Mouse (Mus musculus) spleen, adult 2 months (tissue): Measurements from ENCODE around the gene Fshr. TPM values are rescaled to one million over a fixed set of nuclear protein-coding genes. Genes with fewer than 3 reads are reported as not detected.

Source experiments
- DNase-seq, 2 experiments: peaks; one replicate each; pipeline versions ENCODE4 v3.0.0 to v3.0.0-alpha.2; 2012 to 2021; ENCODE audit warnings: low spot score in 2 of 2, low read depth in 1 of 2
- H3K27ac ChIP-seq: fragments of 200-500 bp; 2 replicates; pipeline ENCODE4 v1.5.1; 2012; ENCODE audit warnings: low read length, inconsistent platforms; ENCODE audit not compliant: insufficient read depth
- H3K27me3 ChIP-seq: fragments of 200-500 bp; 2 replicates; pipeline ENCODE4 v1.6.1; 2012; ENCODE audit warnings: mild to moderate bottlenecking, moderate library complexity, low read length, inconsistent platforms; ENCODE audit not compliant: control insufficient read depth, insufficient read depth
- H3K36me3 ChIP-seq: fragments of 200-500 bp; 2 replicates; pipeline ENCODE4 v1.6.1; 2012; ENCODE audit warnings: mild to moderate bottlenecking, low read length, inconsistent platforms; ENCODE audit not compliant: control insufficient read depth, insufficient read depth
- H3K4me1 ChIP-seq: fragments of 200-500 bp; 2 replicates; pipeline ENCODE4 v1.6.1; 2011; ENCODE audit warnings: inconsistent platforms; ENCODE audit not compliant: control insufficient read depth, insufficient read depth, insufficient read length
- H3K4me3 ChIP-seq: fragments of 200-500 bp; 2 replicates; pipeline ENCODE4 v1.5.1; 2011; ENCODE audit warnings: mild to moderate bottlenecking, inconsistent platforms; ENCODE audit not compliant: insufficient read depth, insufficient read length; ENCODE audit errors: extremely low read depth
- CTCF ChIP-seq: fragments of 200-500 bp; IDR thresholded peaks from 2 replicates; pipeline ENCODE4 v1.5.1; 2011; ENCODE audit warnings: mild to moderate bottlenecking, inconsistent platforms; ENCODE audit not compliant: insufficient read depth, insufficient read length, insufficient replicate concordance; ENCODE audit errors: extremely low read depth
- POLR2A ChIP-seq: fragments of 200-500 bp; IDR thresholded peaks from 2 replicates; pipeline ENCODE4 v1.6.1; 2011; ENCODE audit warnings: low read depth, low read length, inconsistent platforms
- WGBS: fragments of 180-500 bp; shearing (Covaris S2); methylation state at CpG from one replicate; pipeline ENCODE4 v1.1.7; 2018; 5-methylcytosine and 5-hydroxymethylcytosine counted together
- polyA plus RNA-seq: library from polyadenylated mRNA; depleted of rRNA; stranded (reverse); fragments of >200 nt; gene quantifications from 2 replicates; pipeline ENCODE4 v1.2.3, GENCODE M21; 2012

Fshr gene
- polyA plus RNA-seq, 1 experiment = not detected

DNA sequence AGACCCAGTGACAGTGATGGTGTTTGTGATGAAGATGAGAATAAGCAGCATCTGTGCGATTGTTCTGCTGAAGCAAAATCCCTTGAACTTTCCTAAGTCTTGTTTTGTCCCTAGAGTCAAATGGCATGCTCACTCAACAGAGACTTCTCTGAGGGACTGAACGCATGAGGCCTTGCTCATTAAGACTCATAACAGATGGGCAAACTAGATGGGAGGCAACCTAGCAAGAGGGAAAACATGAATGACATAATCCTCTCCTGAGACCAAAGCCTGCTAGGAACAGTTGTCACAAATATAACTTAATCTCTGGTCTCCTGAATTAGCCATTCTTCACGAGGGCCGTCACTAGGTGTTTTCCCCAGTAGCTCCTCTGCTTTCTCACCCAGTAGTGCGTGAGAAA lies 194.5 kb downstream of the Fshr start:
- 90% methylated on average over 5 of the region's 5 CpGs for WGBS
- no peak overlapping the region for H3K4me3 ChIP-seq
- DNase-seq = no peak
- no peak for TF ChIP-seq CTCF
- TF ChIP-seq POLR2A = no peak
- no peaks in the 10 kb centered on the region for H3K27me3 ChIP-seq
- no peaks in the 10 kb centered on the region for H3K36me3 ChIP-seq
- H3K4me1 ChIP-seq = no peaks in the 10 kb centered on the region
- H3K27ac ChIP-seq = no peak overlapping the region

DNA sequence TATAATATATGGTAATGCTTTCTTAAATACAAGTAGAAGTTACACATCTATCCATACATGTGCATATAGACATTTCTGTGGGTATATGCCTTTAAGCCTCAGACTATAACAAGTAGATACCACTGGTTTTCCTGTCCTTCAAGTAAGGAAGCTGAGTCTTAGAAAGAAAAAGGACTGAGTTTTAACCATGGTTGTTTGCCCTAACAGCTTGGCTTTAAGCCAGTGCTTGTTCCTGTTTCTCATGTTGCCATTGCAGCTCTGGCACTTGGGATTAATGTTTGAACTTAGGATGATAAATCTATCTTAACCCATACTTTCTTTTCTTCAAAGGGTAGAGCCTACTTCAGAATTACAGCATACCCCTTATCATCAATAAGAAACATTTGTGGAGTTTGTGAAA lies 200.6 kb downstream of the Fshr start:
- TF ChIP-seq CTCF (no peak), POLR2A (no peak)
- Histone ChIP-seq H3K4me1 (no peaks in the 10 kb centered on the region), H3K27me3 (no peaks in the 10 kb centered on the region), H3K27ac (no peak overlapping the region), H3K4me3 (no peak overlapping the region), H3K36me3 (no peaks in the 10 kb centered on the region)
- no peak for DNase-seq

DNA sequence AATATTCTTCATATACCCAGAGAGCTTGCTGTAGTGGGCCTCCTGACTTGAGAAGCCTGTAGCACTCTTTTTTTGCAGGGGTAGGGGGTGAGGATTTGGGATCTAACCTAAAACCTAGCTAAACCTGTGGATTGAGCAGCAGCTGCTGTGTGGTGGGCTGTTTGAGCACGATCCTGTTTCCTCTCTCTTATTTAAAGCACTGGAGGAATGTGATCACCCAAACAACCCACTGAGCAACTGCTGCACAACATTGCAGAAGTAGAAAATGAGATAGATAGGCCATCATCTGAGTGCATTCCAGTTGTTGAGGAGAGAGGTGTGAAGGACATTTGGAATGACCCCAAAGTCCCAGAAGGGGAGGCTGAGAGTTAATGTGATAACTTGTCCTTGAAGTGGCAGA lies 202.2 kb downstream of the Fshr start:
- no peaks in the 10 kb centered on the region for H3K36me3 ChIP-seq
- H3K4me1 ChIP-seq = no peaks in the 10 kb centered on the region
- TF ChIP-seq CTCF = no peak
- TF ChIP-seq POLR2A = no peak
- no peak for DNase-seq
- WGBS = 49% methylated on average over 1 of the region's 1 CpGs
- H3K27ac ChIP-seq = no peak overlapping the region
- H3K27me3 ChIP-seq = no peaks in the 10 kb centered on the region
- H3K4me3 ChIP-seq = no peak overlapping the region

DNA sequence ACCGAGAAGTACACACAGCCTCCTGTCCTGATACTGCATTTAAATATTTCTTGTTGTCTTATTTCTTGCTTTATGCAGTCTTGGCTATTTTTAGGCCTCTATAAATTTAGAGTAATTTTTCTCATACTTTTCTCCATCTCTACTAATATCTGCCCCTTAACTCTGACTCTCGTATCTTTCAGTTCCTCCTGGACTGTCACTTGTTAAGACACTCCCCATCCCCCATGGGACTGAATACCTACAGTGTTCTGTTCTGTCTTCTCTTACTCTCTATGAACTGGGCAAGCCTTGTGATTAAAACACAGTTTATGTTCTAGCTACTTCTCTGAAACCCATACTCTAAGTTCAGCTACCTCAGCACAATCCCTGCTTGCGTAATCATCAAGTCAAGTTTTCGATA lies 209.2 kb downstream of the Fshr start:
- Histone ChIP-seq H3K27ac (no peak overlapping the region), H3K4me3 (no peak overlapping the region), H3K36me3 (no peaks in the 10 kb centered on the region), H3K27me3 (no peaks in the 10 kb centered on the region; the same call in 1 of the 2 replicates), H3K4me1 (no peaks in the 10 kb centered on the region)
- DNase-seq = no peak
- TF ChIP-seq CTCF = no peak
- WGBS = 70% methylated on average over 4 of the region's 4 CpGs

DNA sequence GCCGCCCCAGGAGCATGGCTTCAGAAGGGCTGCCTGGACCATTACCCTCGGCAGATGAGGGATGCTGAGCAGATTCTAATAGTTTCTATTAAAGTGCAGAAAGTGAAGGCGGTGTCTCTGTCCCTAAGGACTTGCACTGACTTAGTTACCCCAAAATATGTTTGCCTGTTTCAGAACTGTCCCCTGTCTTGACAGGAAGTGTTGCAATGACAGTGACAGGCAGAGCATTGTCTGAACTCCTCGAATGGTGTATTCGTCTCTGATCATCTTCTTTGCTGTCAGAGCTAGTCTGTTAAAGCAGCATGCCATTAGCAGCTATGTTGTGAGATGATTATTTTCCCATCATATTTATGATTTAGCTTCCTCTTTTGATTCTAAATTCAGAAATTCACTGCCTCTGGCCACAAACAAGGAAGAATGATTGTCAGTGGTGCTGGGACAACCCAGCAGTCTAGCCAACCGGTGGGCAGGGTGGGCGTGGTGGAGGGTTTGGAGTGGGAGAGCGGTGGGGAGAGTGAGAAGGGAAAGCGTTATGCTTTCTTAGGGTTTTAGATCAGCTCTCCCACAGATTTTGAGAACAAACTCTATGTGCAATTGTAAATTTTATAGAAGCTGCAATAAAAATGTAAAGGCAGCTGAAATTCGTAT lies 219.6 kb downstream of the Fshr start:
- no peak for DNase-seq
- 38% methylated on average over 10 of the region's 10 CpGs for WGBS
- H3K4me3 ChIP-seq = no peak overlapping the region

DNA sequence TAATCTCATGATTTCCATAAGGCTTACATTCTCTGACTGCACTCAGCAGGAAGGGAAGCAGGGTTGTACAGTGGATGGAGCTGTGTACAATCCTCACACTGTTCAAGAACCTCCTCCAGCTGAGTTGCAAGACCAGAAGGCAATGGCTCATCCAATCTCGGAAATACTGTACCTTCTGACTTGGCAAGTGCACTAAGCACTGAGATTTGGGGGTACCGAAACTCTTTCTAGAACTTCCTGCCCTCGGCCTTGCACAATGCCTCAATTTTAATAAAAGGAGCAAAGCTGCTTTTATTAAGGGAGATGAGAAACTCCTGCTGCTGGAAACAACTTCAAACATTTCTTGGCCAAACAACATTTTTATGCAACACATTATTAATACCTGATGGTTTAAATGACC lies 225.9 kb downstream of the Fshr start:
- Histone ChIP-seq H3K27me3 (no peaks in the 10 kb centered on the region), H3K4me1 (no peaks in the 10 kb centered on the region), H3K27ac (no peak overlapping the region), H3K4me3 (no peak overlapping the region), H3K36me3 (no peaks in the 10 kb centered on the region)
- DNase-seq = no peak
- 77% methylated on average over 3 of the region's 3 CpGs for WGBS
- TF ChIP-seq POLR2A (no peak), CTCF (no peak)

More for the DNA sequence above, 219.6 kb downstream of the Fshr start:
- TF ChIP-seq POLR2A = no peak
- no peak for TF ChIP-seq CTCF
- Histone ChIP-seq H3K27ac (no peak overlapping the region), H3K27me3 (no peaks in the 10 kb centered on the region), H3K36me3 (no peaks in the 10 kb centered on the region), H3K4me1 (no peaks in the 10 kb centered on the region)

DNA sequence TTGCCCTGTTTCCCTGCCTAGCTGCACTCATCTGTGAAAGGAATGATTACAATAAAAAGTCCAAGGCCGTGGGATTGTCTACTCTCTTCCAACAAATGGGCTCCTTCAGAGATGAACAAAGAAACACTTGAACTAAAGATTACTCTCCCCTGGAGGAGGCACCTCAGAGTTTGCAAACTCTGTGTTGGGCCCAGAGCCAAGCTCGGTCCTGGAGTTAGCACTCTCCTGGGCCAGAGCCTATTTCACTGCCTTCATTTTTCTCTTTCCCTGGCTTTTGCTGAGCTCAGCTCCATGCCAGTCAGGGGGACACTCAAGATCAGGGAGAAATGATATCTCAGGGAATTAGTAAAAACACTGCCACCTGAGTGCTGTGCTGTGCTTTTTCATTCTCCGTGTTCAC lies 234.4 kb downstream of the Fshr start:
- no peak overlapping the region for H3K4me3 ChIP-seq
- no peaks in the 10 kb centered on the region for H3K36me3 ChIP-seq
- H3K27me3 ChIP-seq = no peaks in the 10 kb centered on the region
- no peak for DNase-seq
- no peaks in the 10 kb centered on the region for H3K4me1 ChIP-seq
- H3K27ac ChIP-seq = no peak overlapping the region
- TF ChIP-seq CTCF (no peak), POLR2A (no peak)
- WGBS = 88% methylated on average over 3 of the region's 3 CpGs
